Mouse (Mus musculus) activated CD4-positive, CD25-positive, alpha-beta regulatory T cell, adult 4 months (primary cell): ENCODE measurements around the gene Cyb5d1. TPM values are rescaled to one million over a fixed set of nuclear protein-coding genes. Genes with fewer than 3 reads are reported as not detected.
A peak's percentile ranks its signal among the peaks of the same experiment; 100 is the strongest.
"Not testable (repeated sequence)": the region's sequence is repeated elsewhere in the genome, so short reads cannot be mapped to it uniquely, and the experiment has no call there.

Experiments
- ATAC-seq: one replicate; pipeline ENCODE4 v1.8.0; 2017
- polyA plus RNA-seq, 2 experiments: library from polyadenylated mRNA; unstranded; fragments of 100-300 nt; shearing (Covaris generic); gene quantifications; one replicate each; pipeline ENCODE4 v1.2.1; 2017

The Cyb5d1 gene
- polyA plus RNA-seq, 2 experiments from 2014 or later: 9.4 to 17.9 TPM

DNA sequence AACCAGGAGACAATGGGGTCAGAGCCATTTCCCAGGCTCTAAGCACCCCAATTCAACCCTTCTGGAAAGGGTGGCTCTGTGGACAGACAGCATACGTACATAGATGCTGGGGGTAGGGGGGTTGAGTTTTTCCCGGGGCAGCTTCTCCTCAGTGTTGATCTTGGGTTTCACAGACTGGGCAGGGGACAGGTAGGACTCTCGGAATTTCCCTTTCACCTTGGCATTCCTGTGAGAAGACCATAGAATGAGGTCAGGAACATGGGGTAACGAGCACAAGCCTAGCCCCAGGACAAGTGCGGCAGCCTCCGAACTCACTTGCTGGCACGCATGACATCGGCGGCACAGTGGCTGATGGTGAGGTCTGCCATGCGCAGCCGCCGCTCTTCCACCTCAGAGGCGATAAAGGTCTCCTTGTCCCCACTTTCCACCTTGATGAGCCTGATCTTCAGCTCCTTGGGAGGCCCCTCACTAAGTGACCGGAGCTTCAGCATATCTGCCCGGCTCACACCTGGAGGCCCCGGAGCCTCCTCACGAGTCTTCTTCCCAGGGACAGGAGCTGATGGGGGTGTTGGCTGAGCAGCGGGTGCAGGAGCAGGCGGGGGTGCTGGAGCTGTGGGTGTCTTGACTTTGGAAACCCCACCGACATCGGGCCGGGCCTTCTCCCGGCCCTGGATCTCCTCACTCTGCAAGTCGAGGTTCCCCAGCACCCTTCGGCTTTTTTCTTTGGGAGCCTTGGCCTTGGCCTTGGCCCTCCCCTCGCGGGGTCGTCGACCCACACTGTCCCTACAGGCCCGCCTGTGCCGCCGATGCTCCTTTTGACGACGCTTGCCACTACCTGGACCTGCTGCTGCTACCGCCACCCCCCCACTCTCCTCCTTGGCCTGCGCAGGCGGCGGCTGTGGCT, 8.5 kb upstream of the Cyb5d1 start:
- ATAC-seq: no peak

GRCm38 (mm10) chr11:69401987-69402386, 6.6 kb upstream of the Cyb5d1 start:
- no peak for ATAC-seq

GRCm38 (mm10) chr11:69401210-69401637, 5.8 kb upstream of the Cyb5d1 start:
- peak; percentile 81 for ATAC-seq

- no peak for ATAC-seq
These were observed 4.8 kb upstream of the Cyb5d1 start for GRCm38 (mm10) chr11:69400083-69400850.

DNA sequence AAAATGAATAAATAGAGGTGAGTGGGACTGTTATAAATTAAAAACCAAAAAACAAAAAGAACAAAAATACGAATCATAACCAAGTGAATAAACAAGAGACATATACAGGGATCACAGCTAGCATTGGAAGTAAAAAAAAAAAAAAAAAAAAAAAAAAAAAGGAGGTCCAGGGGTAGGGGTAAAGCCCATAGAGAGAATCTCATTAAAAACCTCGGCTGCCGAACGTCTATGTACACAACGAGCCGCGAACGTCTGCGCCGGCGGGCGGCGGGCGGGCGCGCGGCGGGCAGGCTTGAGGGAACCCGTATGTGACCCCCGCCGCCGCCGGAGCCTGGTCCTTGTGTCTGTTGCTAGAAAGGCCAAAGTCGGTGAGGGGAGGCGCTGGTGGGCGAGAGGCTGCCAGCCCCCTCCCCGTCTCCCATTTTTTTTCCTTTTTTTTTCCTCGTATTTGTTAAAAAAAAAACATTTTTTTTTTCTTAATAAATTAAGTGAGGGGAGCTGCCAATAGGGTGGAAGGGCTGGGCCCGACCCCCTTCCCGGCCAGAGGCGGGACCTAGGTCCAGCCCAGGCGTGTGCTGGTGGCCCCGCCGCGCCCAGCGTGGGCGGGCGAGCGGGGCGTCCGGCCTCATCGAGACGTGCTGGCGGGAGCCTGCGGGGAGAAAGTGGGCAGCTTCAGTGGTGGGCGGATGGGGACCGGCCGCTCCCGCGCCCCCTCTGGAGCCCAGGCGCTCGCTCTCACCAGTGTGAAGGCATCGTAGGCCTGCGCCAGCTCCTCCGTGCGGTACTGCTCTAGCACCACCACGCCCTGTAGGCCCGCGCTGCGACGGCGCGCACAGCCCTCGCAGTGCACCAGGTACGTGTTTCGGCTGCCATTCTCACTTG, 4.0 kb upstream of the Cyb5d1 start:
- no peak for ATAC-seq

GRCm38 (mm10) chr11:69398486-69399200, 3.2 kb upstream of the Cyb5d1 start:
- no peak for ATAC-seq

GRCm38 (mm10) chr11:69398059-69398458, 2.6 kb upstream of the Cyb5d1 start, which contains the start of gene Tmem88:
Tmem88 (minus strand) TSS chr11:69398234.
- ATAC-seq: no peak

DNA sequence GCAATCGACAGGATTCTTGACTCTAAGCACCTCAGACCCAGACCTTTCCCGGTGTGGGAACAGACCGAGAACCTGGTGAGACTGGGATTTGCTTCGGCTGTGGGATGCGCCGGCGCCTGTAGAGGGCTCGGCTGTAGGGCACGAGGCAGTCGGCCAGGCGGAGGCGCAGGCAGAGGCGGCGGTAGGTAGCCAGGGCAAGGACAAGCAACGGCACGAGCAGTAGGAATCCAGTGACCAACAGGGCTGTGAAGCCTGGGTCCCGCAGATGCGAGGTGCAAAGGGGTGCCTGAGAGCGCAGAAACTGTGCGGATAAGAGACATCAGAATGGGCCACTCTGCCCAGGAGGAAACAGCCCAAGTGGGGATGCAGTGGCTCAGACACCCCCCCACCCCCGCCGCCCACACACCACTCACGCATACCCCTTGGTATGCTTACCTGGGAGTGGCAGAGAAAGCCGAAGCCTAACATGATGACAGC, 2.2 kb upstream of the Cyb5d1 start:
- ATAC-seq: no peak

- no peak for ATAC-seq
These were observed 1.3 kb upstream of the Cyb5d1 start for GRCm38 (mm10) chr11:69396772-69397171.

GRCm38 (mm10) chr11:69395634-69396373, 373 bp upstream of the Cyb5d1 start:
- ATAC-seq: peak; percentile 87

- ATAC-seq: not testable (repeated sequence)
These were observed 752 bp downstream of the Cyb5d1 start for GRCm38 (mm10) chr11:69394591-69395167.

DNA sequence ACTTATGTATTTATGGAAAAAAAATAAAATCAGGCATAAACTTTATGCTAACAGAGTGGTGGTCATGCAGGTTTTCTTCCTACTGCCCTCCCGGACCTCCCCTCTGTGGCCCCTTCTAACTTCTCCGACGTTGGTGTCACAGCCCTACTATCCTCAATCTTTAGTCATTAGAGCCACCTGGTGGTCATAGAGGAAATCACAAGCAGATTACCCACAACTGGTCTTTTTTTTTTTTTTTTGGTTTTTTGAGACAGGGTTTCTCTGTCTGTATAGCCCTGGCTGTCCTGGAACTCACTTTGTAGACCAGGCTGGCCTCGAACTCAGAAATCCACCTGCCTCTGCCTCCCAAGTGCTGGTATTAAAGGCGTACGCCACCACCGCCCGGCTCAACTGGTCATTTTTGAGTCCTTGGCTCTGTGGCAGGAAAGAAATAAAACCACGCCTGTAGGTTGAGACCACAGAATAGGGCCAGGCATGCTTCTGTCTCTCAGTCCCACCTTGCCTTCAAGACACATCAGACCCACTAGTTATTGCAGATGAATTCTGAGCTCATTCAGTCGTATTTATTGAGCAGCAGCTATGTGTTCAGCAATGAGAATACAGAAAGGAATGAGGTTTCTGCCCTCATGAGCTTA, 4.9 kb downstream of the Cyb5d1 start:
- no peak for ATAC-seq

GRCm38 (mm10) chr11:69389531-69390399, 5.7 kb downstream of the Cyb5d1 start:
- no peak for ATAC-seq

DNA sequence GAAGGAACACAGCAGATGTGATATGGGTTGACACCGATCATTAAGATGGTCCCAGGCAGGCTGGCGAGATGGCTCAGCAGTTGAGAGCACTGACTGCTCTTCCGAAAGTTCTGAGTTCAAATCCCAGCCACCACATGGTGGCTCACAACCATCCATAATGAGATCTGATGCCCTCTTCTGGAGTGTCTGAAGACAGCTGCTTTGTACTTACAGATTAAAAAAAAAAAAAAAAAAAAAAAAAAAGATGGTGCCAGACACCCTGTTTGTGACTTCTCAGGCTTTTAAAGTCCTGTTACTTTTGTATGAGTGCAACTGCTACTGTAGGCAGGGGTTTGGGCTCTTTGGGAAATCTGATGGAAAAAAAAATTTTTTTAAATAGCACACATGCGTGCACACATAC, 6.8 kb downstream of the Cyb5d1 start:
- ATAC-seq: no peak

GRCm38 (mm10) chr11:69386758-69387157, 8.7 kb downstream of the Cyb5d1 start:
- ATAC-seq: no peak

- ATAC-seq: no peak
These were observed 10.5 kb downstream of the Cyb5d1 start for GRCm38 (mm10) chr11:69384979-69385378.

GRCm38 (mm10) chr11:69382478-69383105, 12.8 kb downstream of the Cyb5d1 start:
- no peak for ATAC-seq

- ATAC-seq: no peak
These were observed 14.1 kb downstream of the Cyb5d1 start for GRCm38 (mm10) chr11:69381356-69381755.

DNA sequence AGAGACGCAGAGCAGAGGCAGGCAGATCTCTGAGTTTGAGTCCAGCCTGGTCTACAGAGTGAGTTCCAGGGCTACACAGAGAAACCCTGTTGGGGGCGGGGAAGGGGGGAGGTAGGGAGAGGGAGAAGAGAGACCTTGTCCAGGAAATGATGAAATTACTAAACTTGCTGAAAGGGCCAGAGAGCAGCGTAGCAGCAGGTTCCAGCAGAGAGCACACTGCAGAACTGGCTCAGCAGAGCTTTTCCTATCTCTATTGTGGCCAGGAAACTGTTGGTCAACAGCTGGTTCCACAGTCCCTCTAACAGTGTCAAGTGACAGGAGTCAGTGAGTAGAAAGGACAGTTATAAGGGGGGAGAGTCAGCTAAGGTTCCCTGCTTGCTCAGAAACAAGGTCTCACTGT, 15.8 kb downstream of the Cyb5d1 start:
- no peak for ATAC-seq
